18 mouse cellular contexts compared by ENCODE assay signal in genomic region chrX:143203828-143204419, GRCm38 (mm10).
"Had no signal": no experiment of that assay in that cellular context is flagged by ENCODE, and none has a peak within 500 bp of the region (broad histone marks: within the 10 kb centered on the region; RNA-seq: fewer than 3 reads in every experiment).

No protein-coding gene starts in this region.

- H3K4me1 ChIP-seq: midbrain, embryonic 10.5 days; midbrain, embryonic 12.5 days; neural tube, embryonic 13.5 days; neural tube, embryonic 15.5 days had no signal

- H3K27me3 ChIP-seq: midbrain, embryonic 12.5 days; neural tube, embryonic 15.5 days had no signal

- H3K27ac ChIP-seq: liver, embryonic 14.5 days; midbrain, embryonic 10.5 days; midbrain, embryonic 12.5 days; neural tube, embryonic 13.5 days; neural tube, embryonic 15.5 days had no signal

- H3K4me3 ChIP-seq: midbrain, embryonic 10.5 days; midbrain, embryonic 12.5 days; myocyte; neural tube, embryonic 13.5 days; neural tube, embryonic 15.5 days had no signal

- ATAC-seq: midbrain, embryonic 16.5 days had no signal

- DNase-seq: lung, adult 18-20 months; lung, embryonic 14.5 days; lung, postnatal 10 days; lung, postnatal 4 days; midbrain, embryonic 14.5 days; retina, postnatal 1 day; right cerebral cortex, adult 18-20 months; right cerebral cortex, postnatal 25 days; thymus, adult 2 months; thymus, postnatal 25 days; thymus, postnatal 4 days had no signal

- H3K4me2 ChIP-seq: lung, embryonic 14.5 days; midbrain, embryonic 12.5 days; neural tube, embryonic 13.5 days; neural tube, embryonic 15.5 days had no signal

- H3K9me3 ChIP-seq: midbrain, embryonic 10.5 days; midbrain, embryonic 12.5 days; neural tube, embryonic 13.5 days; neural tube, embryonic 15.5 days had no signal

- H3K36me3 ChIP-seq: midbrain, embryonic 10.5 days; midbrain, embryonic 12.5 days; neural tube, embryonic 13.5 days; neural tube, embryonic 15.5 days had no signal

- H3K9ac ChIP-seq: liver, embryonic 14.5 days; lung, embryonic 14.5 days; midbrain, embryonic 12.5 days; neural tube, embryonic 13.5 days; neural tube, embryonic 15.5 days had no signal
